Mouse (Mus musculus) hindbrain, embryonic 15.5 days (tissue): ENCODE data around the gene Olfr550. TPM values are rescaled to one million over a fixed set of nuclear protein-coding genes. Genes with fewer than 3 reads are reported as not detected.

Experiments used
- ATAC-seq: fragments of 200-750 bp; cut with Nextera tagmentation; 2 replicates; pipeline ENCODE4 v1.8.0; 2017; ENCODE audit warnings: low read depth, moderate number of reproducible peaks, moderate TSS enrichment; ENCODE audit not compliant: low FRiP score
- H3K27ac ChIP-seq: fragments of 300-500 bp; sonication (generic); replicated peaks from 2 replicates; pipeline ENCODE4 v1.5.1; 2015; ENCODE audit warnings: mild to moderate bottlenecking, inconsistent platforms
- H3K27me3 ChIP-seq: fragments of 300-500 bp; sonication (generic); 2 replicates; pipeline ENCODE4 v1.6.1; 2015; ENCODE audit warnings: control low read depth, inconsistent platforms
- H3K36me3 ChIP-seq: fragments of 300-500 bp; sonication (generic); 2 replicates; pipeline ENCODE4 v1.6.1; 2015; ENCODE audit warnings: control low read depth, inconsistent platforms
- H3K4me1 ChIP-seq: fragments of 300-500 bp; sonication (generic); replicated peaks from 2 replicates; pipeline ENCODE4 v1.6.1; 2015; ENCODE audit warnings: control low read depth, inconsistent platforms
- H3K4me2 ChIP-seq: fragments of 300-500 bp; sonication (generic); 2 replicates; pipeline ENCODE4 v1.6.1; 2015; ENCODE audit warnings: moderate library complexity, mild to moderate bottlenecking, inconsistent platforms
- H3K4me3 ChIP-seq: fragments of 300-500 bp; sonication (generic); 2 replicates; pipeline ENCODE4 v1.5.1; 2015; ENCODE audit warnings: mild to moderate bottlenecking, inconsistent platforms
- H3K9ac ChIP-seq: fragments of 300-500 bp; sonication (generic); 2 replicates; pipeline ENCODE4 v1.6.1; 2015; ENCODE audit warnings: inconsistent platforms
- H3K9me3 ChIP-seq: fragments of 300-500 bp; sonication (generic); 2 replicates; pipeline ENCODE4 v1.6.1; 2016; ENCODE audit warnings: control low read depth, inconsistent platforms
- WGBS: fragments of 180-500 bp; shearing (Covaris S2); methylation state at CpG from one replicate; pipeline ENCODE4 v1.1.7; 2015; 5-methylcytosine and 5-hydroxymethylcytosine counted together
- polyA plus RNA-seq: library from polyadenylated mRNA; unstranded; fragments of >200 nt; fragmentation: Nextera tagmentation; extraction: Ambion mirVana; gene quantifications from 2 replicates; pipeline ENCODE4 v1.2.1, GENCODE M21; 2015

Olfr550 gene
- polyA plus RNA-seq = not detected in 2 replicates

- no peaks in the 10 kb centered on the region for H3K36me3 ChIP-seq
- ATAC-seq = no peak
- no peak within 1 kb of the TSS for H3K4me3 ChIP-seq
- WGBS = 94% methylated on average over 8 of the region's 8 CpGs
- H3K9me3 ChIP-seq = no peaks in the 10 kb centered on the region
- H3K27me3 ChIP-seq = no peaks in the 10 kb centered on the region
- H3K9ac ChIP-seq = no peak within 1 kb of the TSS
- H3K27ac ChIP-seq = no peak within 1 kb of the TSS
- no peak within 1 kb of the TSS for H3K4me2 ChIP-seq
- no peaks in the 10 kb centered on the region for H3K4me1 ChIP-seq
These were observed at the start of gene Olfr550 for GRCm38 (mm10) chr7:102571142-102571541. Gene Olfr550, plus strand, starts transcription at chr7:102571442.

- H3K9me3 ChIP-seq = no peaks in the 10 kb centered on the region
- no peak overlapping the region for H3K4me2 ChIP-seq
- no peak overlapping the region for H3K27ac ChIP-seq
- no peaks in the 10 kb centered on the region for H3K27me3 ChIP-seq
- no peak overlapping the region for H3K9ac ChIP-seq
- H3K4me1 ChIP-seq = no peaks in the 10 kb centered on the region
- no peak overlapping the region for H3K4me3 ChIP-seq
- no peak for ATAC-seq
- H3K36me3 ChIP-seq = no peaks in the 10 kb centered on the region
- 77% methylated on average over 1 of the region's 1 CpGs for WGBS
These were observed 42.2 kb upstream of the Olfr550 start for GRCm38 (mm10) chr7:102529052-102529451.

- Histone ChIP-seq H3K4me2 (no peak within 1 kb of the TSS), H3K27ac (no peak within 1 kb of the TSS), H3K9ac (no peak within 1 kb of the TSS), H3K4me3 (no peak within 1 kb of the TSS), H3K36me3 (no peaks in the 10 kb centered on the region), H3K27me3 (no peaks in the 10 kb centered on the region), H3K4me1 (no peaks in the 10 kb centered on the region), H3K9me3 (no peaks in the 10 kb centered on the region)
- ATAC-seq = no peak
- WGBS = 79% methylated on average over 1 of the region's 1 CpGs
These were observed 36.8 kb upstream of the Olfr550 start, which contains the start of gene Olfr547 for GRCm38 (mm10) chr7:102534449-102534848. Gene Olfr547, plus strand, starts transcription at chr7:102534749.

- H3K4me3 ChIP-seq = no peak within 1 kb of the TSS
- H3K27ac ChIP-seq = no peak within 1 kb of the TSS
- H3K9me3 ChIP-seq = no peaks in the 10 kb centered on the region
- no peaks in the 10 kb centered on the region for H3K4me1 ChIP-seq
- 98% methylated on average over 2 of the region's 2 CpGs for WGBS
- H3K36me3 ChIP-seq = no peaks in the 10 kb centered on the region
- H3K27me3 ChIP-seq = no peaks in the 10 kb centered on the region
- H3K9ac ChIP-seq = no peak within 1 kb of the TSS
- H3K4me2 ChIP-seq = no peak within 1 kb of the TSS
- ATAC-seq = no peak
These were observed 30.6 kb upstream of the Olfr550 start, which contains the start of gene Olfr548-ps1 for GRCm38 (mm10) chr7:102540596-102540995. Gene Olfr548-ps1, plus strand, starts transcription at chr7:102540896.

- ATAC-seq = no peak
- Histone ChIP-seq H3K27ac (no peak overlapping the region), H3K4me1 (no peaks in the 10 kb centered on the region), H3K4me3 (no peak overlapping the region), H3K9ac (no peak overlapping the region), H3K9me3 (no peaks in the 10 kb centered on the region), H3K27me3 (no peaks in the 10 kb centered on the region), H3K4me2 (no peak overlapping the region), H3K36me3 (no peaks in the 10 kb centered on the region)
- WGBS = 69% methylated on average over 3 of the region's 3 CpGs
These were observed 30.0 kb upstream of the Olfr550 start for GRCm38 (mm10) chr7:102541251-102541650.

- H3K9ac ChIP-seq = no peak within 1 kb of the TSS
- H3K4me1 ChIP-seq = no peaks in the 10 kb centered on the region
- WGBS = 91% methylated on average over 3 of the region's 3 CpGs
- no peaks in the 10 kb centered on the region for H3K27me3 ChIP-seq
- no peaks in the 10 kb centered on the region for H3K36me3 ChIP-seq
- no peak within 1 kb of the TSS for H3K4me2 ChIP-seq
- no peaks in the 10 kb centered on the region for H3K9me3 ChIP-seq
- no peak within 1 kb of the TSS for H3K27ac ChIP-seq
- ATAC-seq = no peak
- H3K4me3 ChIP-seq = no peak within 1 kb of the TSS
These were observed 21.7 kb upstream of the Olfr550 start, which contains the start of gene Olfr549 for GRCm38 (mm10) chr7:102549570-102549969. Gene Olfr549, plus strand, starts transcription at chr7:102549870.

- H3K36me3 ChIP-seq = no peaks in the 10 kb centered on the region
- H3K27ac ChIP-seq = no peak overlapping the region
- H3K9ac ChIP-seq = no peak overlapping the region
- H3K27me3 ChIP-seq = no peaks in the 10 kb centered on the region
- H3K4me1 ChIP-seq = no peaks in the 10 kb centered on the region
- no peak for ATAC-seq
- H3K4me2 ChIP-seq = no peak overlapping the region
- 85% methylated on average over 3 of the region's 3 CpGs for WGBS
- no peak overlapping the region for H3K4me3 ChIP-seq
- H3K9me3 ChIP-seq = no peaks in the 10 kb centered on the region
These were observed 18.0 kb upstream of the Olfr550 start for GRCm38 (mm10) chr7:102553279-102553678.

GRCm38 (mm10) chr7:102564999-102565997 lies 5.9 kb upstream of the Olfr550 start, which contains the start of gene Trim21:
Gene Trim21, minus strand, starts transcription at chr7:102565486.
- H3K27ac ChIP-seq = no peak within 1 kb of the TSS
- peak within 1 kb of the TSS; percentile 14; the same call in 1 of the 2 replicates for H3K9ac ChIP-seq
- peak within 1 kb of the TSS; percentile 30 for H3K4me3 ChIP-seq
- ATAC-seq = peak; percentile 79; the same call in 1 of the 2 replicates
- no peaks in the 10 kb centered on the region for H3K9me3 ChIP-seq
- H3K27me3 ChIP-seq = no peaks in the 10 kb centered on the region
- WGBS = 21% methylated on average over 10 of the region's 10 CpGs
- no peaks in the 10 kb centered on the region for H3K36me3 ChIP-seq
- H3K4me2 ChIP-seq = peak within 1 kb of the TSS; percentile 37
- H3K4me1 ChIP-seq = no peaks in the 10 kb centered on the region

- WGBS = 92% methylated on average over 4 of the region's 4 CpGs
- Histone ChIP-seq H3K4me3 (no peak overlapping the region), H3K36me3 (no peaks in the 10 kb centered on the region), H3K4me1 (no peaks in the 10 kb centered on the region), H3K27ac (no peak overlapping the region), H3K9ac (no peak overlapping the region), H3K4me2 (no peak overlapping the region), H3K27me3 (no peaks in the 10 kb centered on the region), H3K9me3 (no peaks in the 10 kb centered on the region)
- no peak for ATAC-seq
These were observed 5.0 kb upstream of the Olfr550 start for GRCm38 (mm10) chr7:102566219-102566618.

GRCm38 (mm10) chr7:102573174-102573830 lies 2.1 kb downstream of the Olfr550 start:
- H3K4me1 ChIP-seq = no peaks in the 10 kb centered on the region
- WGBS = 70% methylated on average over 3 of the region's 3 CpGs
- H3K4me3 ChIP-seq = no peak overlapping the region
- ATAC-seq = no peak
- H3K27ac ChIP-seq = no peak overlapping the region
- no peaks in the 10 kb centered on the region for H3K27me3 ChIP-seq
- no peaks in the 10 kb centered on the region for H3K9me3 ChIP-seq
- H3K9ac ChIP-seq = no peak overlapping the region
- H3K36me3 ChIP-seq = no peaks in the 10 kb centered on the region
- no peak overlapping the region for H3K4me2 ChIP-seq

- H3K27ac ChIP-seq = no peak overlapping the region
- H3K36me3 ChIP-seq = no peaks in the 10 kb centered on the region
- no peaks in the 10 kb centered on the region for H3K4me1 ChIP-seq
- H3K9ac ChIP-seq = no peak overlapping the region
- H3K27me3 ChIP-seq = no peaks in the 10 kb centered on the region
- H3K4me3 ChIP-seq = no peak overlapping the region
- 77% methylated on average over 6 of the region's 6 CpGs for WGBS
- ATAC-seq = no peak
- no peak overlapping the region for H3K4me2 ChIP-seq
- H3K9me3 ChIP-seq = no peaks in the 10 kb centered on the region
These were observed 4.8 kb downstream of the Olfr550 start for GRCm38 (mm10) chr7:102575998-102576397.

GRCm38 (mm10) chr7:102591786-102592185 lies 20.5 kb downstream of the Olfr550 start, which contains the start of gene Olfr551:
Gene Olfr551, minus strand, starts transcription at chr7:102591886.
- Histone ChIP-seq H3K27ac (no peak within 1 kb of the TSS), H3K27me3 (no peaks in the 10 kb centered on the region), H3K9me3 (no peaks in the 10 kb centered on the region), H3K4me2 (no peak within 1 kb of the TSS), H3K36me3 (no peaks in the 10 kb centered on the region), H3K9ac (no peak within 1 kb of the TSS), H3K4me3 (no peak within 1 kb of the TSS), H3K4me1 (no peaks in the 10 kb centered on the region)
- ATAC-seq = no peak
- 95% methylated on average over 3 of the region's 3 CpGs for WGBS
